Mouse (Mus musculus): ENCODE data around the gene Gm28308. TPM values are rescaled to one million over a fixed set of nuclear protein-coding genes. Genes with fewer than 3 reads are reported as not detected.
A peak's percentile ranks its signal among the peaks of the same experiment; 100 is the strongest.

Gm28308 gene
- polyA plus RNA-seq, 1 experiment from 2014 or later = not detected

DNA sequence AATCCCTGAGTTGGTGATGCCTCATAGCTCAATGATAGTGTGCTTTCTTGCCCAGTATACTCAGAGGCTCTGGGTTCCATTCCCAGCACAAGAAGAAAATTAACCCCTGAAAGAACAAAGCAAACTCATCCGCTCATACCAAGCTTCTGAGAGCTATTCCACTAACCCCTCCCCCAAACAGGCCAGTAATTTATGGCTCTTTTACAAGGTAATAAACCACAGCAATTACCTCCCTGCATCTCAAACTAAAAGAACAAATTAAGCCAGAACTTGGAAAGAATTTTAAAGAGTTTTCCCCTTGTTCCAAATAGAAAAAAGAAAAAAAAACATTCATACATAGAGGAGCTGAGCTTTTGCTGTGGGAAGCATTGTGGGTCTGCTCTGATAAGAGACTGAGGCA lies 30.3 kb downstream of the Gm28308 start:
- ATAC-seq (ENCODE audit: low FRiP score) (no peak), DNase-seq (ENCODE audit: low spot score) (no peak)
- peak overlapping the region; percentile 100 for H3K27ac ChIP-seq
- no peaks in the 10 kb centered on the region for H3K36me3 ChIP-seq (replicated peaks; ENCODE audit: control insufficient read depth, insufficient read depth)
- H3K9ac ChIP-seq = peak overlapping the region; percentile 99
- peaks cover 91% of the 10 kb centered on the region for H3K27me3 ChIP-seq (ENCODE audit: control insufficient read depth, insufficient read depth, low read length)
- peaks cover 17% of the 10 kb centered on the region for H3K4me1 ChIP-seq (replicated peaks; ENCODE audit: control insufficient read depth, insufficient read depth, low read length)
- 27% methylated on average over 1 of the region's 1 CpGs for WGBS
- H3K4me2 ChIP-seq (replicated peaks) = peak overlapping the region; percentile 81
- H3K4me3 ChIP-seq (replicated peaks; ENCODE audit: low read length) = peak overlapping the region; percentile 71
- no peaks in the 10 kb centered on the region for H3K9me3 ChIP-seq (ENCODE audit: control insufficient read depth, low read length)

DNA sequence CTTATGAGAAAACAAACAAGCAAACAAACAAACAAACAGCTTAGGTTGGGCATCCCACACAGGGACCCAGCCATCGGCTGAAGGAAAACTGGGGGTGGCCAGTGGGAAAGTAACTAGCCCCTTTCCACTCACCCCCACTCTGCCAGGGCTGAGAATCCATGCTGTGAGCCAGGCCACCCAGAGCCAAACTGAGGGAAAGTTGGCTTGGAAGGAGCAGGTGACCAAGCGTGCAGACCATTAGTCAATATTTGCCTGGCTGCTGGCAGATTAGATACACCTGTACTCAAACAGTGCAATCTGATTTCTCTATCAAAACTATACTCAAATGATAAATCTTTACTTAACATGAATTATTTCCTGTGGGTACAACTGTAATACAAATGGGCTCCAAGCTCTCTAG lies 31.1 kb downstream of the Gm28308 start:
- H3K4me1 ChIP-seq (replicated peaks; ENCODE audit: control insufficient read depth, insufficient read depth, low read length) = peaks cover 17% of the 10 kb centered on the region
- peak overlapping the region; percentile 71 for H3K4me3 ChIP-seq (replicated peaks; ENCODE audit: low read length)
- 21% methylated on average over 2 of the region's 2 CpGs for WGBS
- no peaks in the 10 kb centered on the region for H3K9me3 ChIP-seq (ENCODE audit: control insufficient read depth, low read length)
- peak overlapping the region; percentile 99 for H3K9ac ChIP-seq
- DNase-seq (ENCODE audit: low spot score) (no peak), ATAC-seq (ENCODE audit: low FRiP score) (no peak)
- peaks cover 92% of the 10 kb centered on the region for H3K27me3 ChIP-seq (ENCODE audit: control insufficient read depth, insufficient read depth, low read length)
- peak overlapping the region; percentile 100 for H3K27ac ChIP-seq
- no peaks in the 10 kb centered on the region for H3K36me3 ChIP-seq (replicated peaks; ENCODE audit: control insufficient read depth, insufficient read depth)
- peak overlapping the region; percentile 81 for H3K4me2 ChIP-seq (replicated peaks)

DNA sequence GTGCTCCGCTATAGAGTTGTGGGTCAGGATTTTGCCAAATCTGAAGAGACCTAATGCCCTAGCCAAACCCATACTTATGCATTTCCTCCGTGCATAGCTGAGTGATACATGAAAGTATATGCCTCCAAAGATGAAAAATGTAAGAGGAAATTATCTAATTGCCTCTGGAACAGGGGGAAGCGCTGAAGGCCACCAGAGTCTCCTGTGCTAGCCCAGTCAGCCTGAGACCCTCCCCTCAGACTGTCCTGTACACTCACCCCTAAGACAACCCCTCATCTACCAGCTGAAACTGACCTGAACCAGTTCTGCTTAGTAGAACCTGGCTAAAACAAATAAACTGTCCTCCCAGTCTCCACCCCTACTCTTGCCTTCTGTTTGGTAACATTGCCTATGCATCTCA lies 32.4 kb downstream of the Gm28308 start:
- DNase-seq (ENCODE audit: low spot score) (no peak), ATAC-seq (ENCODE audit: low FRiP score) (no peak)
- H3K27ac ChIP-seq = peak overlapping the region; percentile 100
- H3K9ac ChIP-seq = peak overlapping the region; percentile 99
- H3K4me3 ChIP-seq (replicated peaks; ENCODE audit: low read length) = peak overlapping the region; percentile 71
- no peaks in the 10 kb centered on the region for H3K36me3 ChIP-seq (replicated peaks; ENCODE audit: control insufficient read depth, insufficient read depth)
- peaks cover 84% of the 10 kb centered on the region for H3K27me3 ChIP-seq (ENCODE audit: control insufficient read depth, insufficient read depth, low read length)
- H3K4me1 ChIP-seq (replicated peaks; ENCODE audit: control insufficient read depth, insufficient read depth, low read length) = peaks cover 17% of the 10 kb centered on the region
- WGBS = 6% methylated on average over 3 of the region's 3 CpGs
- peak overlapping the region; percentile 81 for H3K4me2 ChIP-seq (replicated peaks)
- no peaks in the 10 kb centered on the region for H3K9me3 ChIP-seq (ENCODE audit: control insufficient read depth, low read length)

DNA sequence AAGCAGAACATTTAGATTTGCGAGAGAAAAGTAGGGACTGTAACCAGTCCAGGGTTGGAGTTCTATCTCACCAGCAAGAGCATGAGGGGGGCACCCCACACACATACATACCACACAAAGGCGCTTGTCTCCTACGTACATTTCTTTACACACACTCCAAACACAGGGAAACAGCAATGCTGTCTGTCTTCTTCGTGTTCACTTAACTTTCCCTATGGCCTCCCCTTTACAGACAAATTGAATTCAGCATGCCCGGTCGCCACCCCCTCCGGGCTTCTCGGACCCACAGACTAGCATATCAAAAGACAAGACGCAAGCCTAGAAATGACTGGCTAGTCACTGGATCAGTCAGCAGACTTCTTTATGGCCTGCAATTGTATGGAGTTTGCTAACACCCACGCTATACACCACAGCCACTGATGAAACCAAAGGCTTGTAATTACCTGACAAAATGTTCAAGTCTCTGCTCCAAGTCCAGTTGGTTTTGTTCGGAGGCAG lies 32.9 kb downstream of the Gm28308 start:
- 1% methylated on average over 11 of the region's 11 CpGs for WGBS
- peaks cover 17% of the 10 kb centered on the region for H3K4me1 ChIP-seq (replicated peaks; ENCODE audit: control insufficient read depth, insufficient read depth, low read length)
- peak overlapping the region; percentile 81 for H3K4me2 ChIP-seq (replicated peaks)
- H3K4me3 ChIP-seq (replicated peaks; ENCODE audit: low read length) = peak overlapping the region; percentile 71
- no peak for ATAC-seq (ENCODE audit: low FRiP score)
- H3K9ac ChIP-seq = peak overlapping the region; percentile 99
- no peak for DNase-seq (ENCODE audit: low spot score)
- peaks cover 80% of the 10 kb centered on the region for H3K27me3 ChIP-seq (ENCODE audit: control insufficient read depth, insufficient read depth, low read length)
- no peaks in the 10 kb centered on the region for H3K9me3 ChIP-seq (ENCODE audit: control insufficient read depth, low read length)
- H3K36me3 ChIP-seq (replicated peaks; ENCODE audit: control insufficient read depth, insufficient read depth) = no peaks in the 10 kb centered on the region
- H3K27ac ChIP-seq = peak overlapping the region; percentile 100

DNA sequence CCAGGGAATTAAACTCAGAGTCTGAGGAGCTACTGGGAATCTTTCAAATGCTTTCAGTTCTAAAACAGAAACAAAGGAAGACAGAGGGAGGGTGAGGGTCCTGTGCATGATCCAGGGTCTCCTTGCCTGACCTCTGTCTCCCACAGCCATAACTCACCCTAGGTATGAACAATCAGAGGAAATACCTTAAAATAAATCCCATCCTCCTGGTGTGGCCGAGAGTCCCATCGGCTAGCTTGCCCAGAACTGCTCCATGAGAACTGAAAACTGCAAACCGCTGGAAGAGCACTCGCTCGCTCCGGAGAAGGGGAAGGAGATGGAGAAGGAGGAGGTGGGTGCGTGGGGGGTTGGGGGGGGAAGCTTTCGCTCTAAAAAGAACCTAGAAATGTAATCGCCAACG lies 33.4 kb downstream of the Gm28308 start:
- H3K27ac ChIP-seq = peak overlapping the region; percentile 100
- H3K9me3 ChIP-seq (ENCODE audit: control insufficient read depth, low read length) = no peaks in the 10 kb centered on the region
- peak overlapping the region; percentile 81 for H3K4me2 ChIP-seq (replicated peaks)
- DNase-seq (ENCODE audit: low spot score) (no peak), ATAC-seq (ENCODE audit: low FRiP score) (no peak)
- under 1% methylated on average over 10 of the region's 10 CpGs for WGBS
- H3K27me3 ChIP-seq (ENCODE audit: control insufficient read depth, insufficient read depth, low read length) = peaks cover 78% of the 10 kb centered on the region
- H3K36me3 ChIP-seq (replicated peaks; ENCODE audit: control insufficient read depth, insufficient read depth) = no peaks in the 10 kb centered on the region
- H3K9ac ChIP-seq = peak overlapping the region; percentile 99
- H3K4me3 ChIP-seq (replicated peaks; ENCODE audit: low read length) = peak overlapping the region; percentile 71
- H3K4me1 ChIP-seq (replicated peaks; ENCODE audit: control insufficient read depth, insufficient read depth, low read length) = peaks cover 16% of the 10 kb centered on the region

DNA sequence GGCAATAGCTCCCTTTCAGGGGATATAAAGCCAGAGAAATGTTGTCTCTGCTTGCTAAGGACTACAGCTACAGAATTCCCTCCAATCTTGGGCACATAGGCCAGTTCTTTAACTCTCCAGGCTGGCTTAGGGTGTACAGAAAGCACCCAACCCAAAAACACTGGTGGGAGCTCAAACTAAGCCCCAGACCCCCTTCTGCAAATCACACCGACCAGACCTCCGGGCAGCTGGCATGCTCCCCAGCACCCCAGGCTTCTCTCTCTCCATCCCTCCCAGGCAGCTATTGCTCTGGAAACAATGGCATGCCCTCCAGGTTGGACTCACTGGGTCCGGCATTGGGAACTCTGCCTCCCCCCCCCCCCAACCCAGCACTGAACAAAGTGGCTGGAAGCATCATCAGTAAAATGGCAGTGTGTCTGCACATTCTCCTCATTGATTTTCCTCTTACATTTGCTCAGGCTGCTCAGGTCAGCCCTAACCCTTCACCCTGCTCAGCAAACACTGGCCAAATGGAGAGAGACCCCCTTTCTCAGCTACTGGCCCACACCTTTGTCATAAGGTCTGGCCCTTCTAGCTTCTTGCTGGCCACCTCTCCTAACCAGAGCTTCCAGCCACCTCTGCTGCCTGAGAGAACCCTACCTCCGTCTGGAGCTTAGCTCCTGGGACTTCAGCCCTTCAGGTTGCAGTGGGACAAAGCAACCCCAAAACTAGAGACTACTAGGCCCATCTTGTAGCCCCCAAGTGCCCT lies 34.0 kb downstream of the Gm28308 start:
- Histone ChIP-seq H3K9me3 (ENCODE audit: control insufficient read depth, low read length) (no peaks in the 10 kb centered on the region), H3K9ac (peak overlapping the region; percentile 99), H3K36me3 (replicated peaks; ENCODE audit: control insufficient read depth, insufficient read depth) (no peaks in the 10 kb centered on the region), H3K27ac (peak overlapping the region; percentile 100), H3K4me3 (replicated peaks; ENCODE audit: low read length) (peak overlapping the region; percentile 71), H3K4me1 (replicated peaks; ENCODE audit: control insufficient read depth, insufficient read depth, low read length) (peaks cover 10% of the 10 kb centered on the region), H3K4me2 (replicated peaks) (peak overlapping the region; percentile 81), H3K27me3 (ENCODE audit: control insufficient read depth, insufficient read depth, low read length) (peaks cover 78% of the 10 kb centered on the region)
- DNase-seq (ENCODE audit: low spot score) = no peak
- ATAC-seq (ENCODE audit: low FRiP score) = no peak
- 0% methylated on average over 3 of the region's 4 CpGs for WGBS

DNA sequence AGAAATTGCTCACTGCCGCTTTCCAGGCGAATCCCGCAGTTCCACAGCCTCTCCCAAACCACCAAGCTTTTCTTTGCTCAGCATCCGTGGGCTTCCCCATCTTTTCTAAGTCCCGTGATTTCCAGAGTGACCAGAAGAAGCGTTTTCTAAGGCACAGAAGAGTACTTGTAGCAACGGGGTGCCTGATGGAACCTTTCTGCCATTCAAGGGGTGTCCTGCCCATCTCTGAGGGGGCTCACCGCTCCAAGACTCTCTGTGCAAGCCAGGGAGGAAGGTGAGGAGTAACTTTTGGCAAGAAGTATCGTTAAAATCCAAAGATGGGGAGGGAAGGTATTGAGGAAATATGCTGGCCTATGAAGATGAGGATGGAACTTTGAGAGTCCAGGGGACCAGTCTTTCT lies 35.3 kb downstream of the Gm28308 start:
- Histone ChIP-seq H3K4me1 (replicated peaks; ENCODE audit: control insufficient read depth, insufficient read depth, low read length) (peaks cover 8% of the 10 kb centered on the region), H3K27ac (peak overlapping the region; percentile 100), H3K9ac (peak overlapping the region; percentile 99), H3K9me3 (ENCODE audit: control insufficient read depth, low read length) (no peaks in the 10 kb centered on the region), H3K4me2 (replicated peaks) (peak overlapping the region; percentile 81), H3K4me3 (replicated peaks; ENCODE audit: low read length) (peak overlapping the region; percentile 71), H3K36me3 (replicated peaks; ENCODE audit: control insufficient read depth, insufficient read depth) (no peaks in the 10 kb centered on the region), H3K27me3 (ENCODE audit: control insufficient read depth, insufficient read depth, low read length) (peaks cover 77% of the 10 kb centered on the region)
- ATAC-seq (ENCODE audit: low FRiP score) = no peak
- DNase-seq (ENCODE audit: low spot score) = no peak
- 1% methylated on average over 9 of the region's 9 CpGs for WGBS

DNA sequence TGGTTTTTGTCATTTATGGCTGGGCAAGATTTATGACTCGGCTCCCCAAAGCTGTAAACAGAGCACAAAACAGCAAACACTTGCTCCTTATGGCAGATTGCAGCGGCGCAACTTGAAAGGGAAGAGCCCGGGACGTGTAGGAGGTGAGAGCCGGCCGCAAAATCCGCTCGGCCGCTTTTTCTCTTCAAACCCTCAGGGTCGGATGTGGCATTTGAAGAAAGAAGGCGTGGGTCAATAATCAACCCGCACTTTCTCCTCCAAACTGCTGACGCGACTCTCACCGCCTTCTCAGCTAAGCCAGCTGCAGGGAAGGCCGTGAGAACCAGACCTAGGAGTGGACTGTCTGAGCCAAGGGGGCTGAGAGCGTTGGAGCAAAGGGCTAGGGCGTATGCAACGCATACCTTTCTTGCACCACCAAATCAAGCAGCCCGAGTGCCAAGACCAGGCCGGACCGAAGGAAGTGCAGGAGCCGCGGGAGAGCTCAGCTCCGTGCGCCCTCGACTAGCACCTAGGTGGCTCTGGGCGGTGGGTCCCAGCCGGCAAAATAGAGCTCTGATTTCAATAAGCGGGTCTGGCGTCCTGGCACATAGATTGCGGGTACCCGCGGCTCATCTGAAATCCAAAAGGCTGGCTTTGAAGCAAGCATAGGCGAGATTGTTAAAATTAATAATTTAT lies 35.9 kb downstream of the Gm28308 start, which contains the start of gene 5730596B20Rik:
TSS of gene 5730596B20Rik (plus strand) at position 438 of the 675 bp plus-strand sequence.
- peak within 1 kb of the TSS; percentile 100 for H3K27ac ChIP-seq
- H3K9ac ChIP-seq = peak within 1 kb of the TSS; percentile 99
- WGBS = 1% methylated on average over 36 of the region's 36 CpGs
- peaks cover 77% of the 10 kb centered on the region for H3K27me3 ChIP-seq (ENCODE audit: control insufficient read depth, insufficient read depth, low read length)
- no peaks in the 10 kb centered on the region for H3K9me3 ChIP-seq (ENCODE audit: control insufficient read depth, low read length)
- ATAC-seq (ENCODE audit: low FRiP score) (no peak), DNase-seq (ENCODE audit: low spot score) (no peak)
- no peaks in the 10 kb centered on the region for H3K36me3 ChIP-seq (replicated peaks; ENCODE audit: control insufficient read depth, insufficient read depth)
- peak within 1 kb of the TSS; percentile 71 for H3K4me3 ChIP-seq (replicated peaks; ENCODE audit: low read length)
- H3K4me1 ChIP-seq (replicated peaks; ENCODE audit: control insufficient read depth, insufficient read depth, low read length) = peaks cover 8% of the 10 kb centered on the region
- peak within 1 kb of the TSS; percentile 81 for H3K4me2 ChIP-seq (replicated peaks)

DNA sequence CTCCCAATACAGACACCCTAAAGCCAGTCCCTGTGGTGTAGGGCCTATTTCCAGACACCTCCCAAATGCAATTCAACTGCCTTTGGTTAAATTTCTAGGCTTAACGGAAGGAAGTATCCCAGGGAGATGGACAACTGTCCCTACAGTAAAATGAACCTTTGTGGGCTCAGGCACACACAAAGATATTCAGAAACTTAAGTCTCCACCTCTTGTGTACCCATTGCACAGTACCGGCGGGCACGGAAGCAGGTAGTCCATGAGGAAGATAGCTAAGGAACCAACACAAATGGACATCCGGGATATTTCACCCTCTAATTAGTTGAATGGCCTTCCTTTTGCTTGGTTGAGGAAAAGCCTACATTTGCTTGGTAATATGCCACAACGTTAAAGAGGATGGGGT lies 36.7 kb downstream of the Gm28308 start:
- 2% methylated on average over 6 of the region's 6 CpGs for WGBS
- no peak for DNase-seq (ENCODE audit: low spot score)
- H3K4me2 ChIP-seq (replicated peaks) = peak overlapping the region; percentile 81
- peak overlapping the region; percentile 100 for H3K27ac ChIP-seq
- no peak for ATAC-seq (ENCODE audit: low FRiP score)
- H3K4me3 ChIP-seq (replicated peaks; ENCODE audit: low read length) = peak overlapping the region; percentile 71
- no peaks in the 10 kb centered on the region for H3K9me3 ChIP-seq (ENCODE audit: control insufficient read depth, low read length)
- H3K4me1 ChIP-seq (replicated peaks; ENCODE audit: control insufficient read depth, insufficient read depth, low read length) = peaks cover 10% of the 10 kb centered on the region
- peaks cover 77% of the 10 kb centered on the region for H3K27me3 ChIP-seq (ENCODE audit: control insufficient read depth, insufficient read depth, low read length)
- no peaks in the 10 kb centered on the region for H3K36me3 ChIP-seq (replicated peaks; ENCODE audit: control insufficient read depth, insufficient read depth)
- peak overlapping the region; percentile 99 for H3K9ac ChIP-seq
